Mouse (Mus musculus) MEL (cell line): ENCODE measurements around the gene Far2. TPM values are rescaled to one million over a fixed set of nuclear protein-coding genes. Genes with fewer than 3 reads are reported as not detected.
"Not testable (repeated sequence)": the region's sequence is repeated elsewhere in the genome, so short reads cannot be mapped to it uniquely, and the experiment has no call there.

ENCODE experiments used
- DNase-seq: peaks from one replicate; pipeline ENCODE4 v3.0.0; 2011; ENCODE audit warnings: low read depth, low spot score
- H3K27ac ChIP-seq: 2 replicates; pipeline ENCODE4 v1.5.1; 2012; ENCODE audit warnings: low read depth, mild to moderate bottlenecking, control low read depth, low read length, moderate library complexity; ENCODE audit not compliant: control insufficient read depth
- H3K27me3 ChIP-seq, 2 experiments: fragments of 150-350 bp in 1 of 2; sonication (generic) in 1 of 2; 2 replicates each; pipeline ENCODE4 v1.6.1; 2012; ENCODE audit warnings: low read length in 2 of 2, mild to moderate bottlenecking in 2 of 2, improper control_type of control experiment in 1 of 2, moderate library complexity in 1 of 2; ENCODE audit not compliant: insufficient read depth in 2 of 2, control insufficient read depth in 1 of 2
- H3K36me3 ChIP-seq, 2 experiments: 2 replicates each; pipeline ENCODE4 v1.6.1; 2012 to 2014; ENCODE audit warnings: low read length in 2 of 2, improper control_type of control experiment in 1 of 2, inconsistent platforms in 1 of 2, mild to moderate bottlenecking in 1 of 2; ENCODE audit not compliant: insufficient read depth in 2 of 2, control insufficient read depth in 1 of 2
- H3K4me1 ChIP-seq, 2 experiments: fragments of 150-350 bp in 1 of 2; sonication (generic) in 1 of 2; 2 replicates each; pipeline ENCODE4 v1.6.1; 2012; ENCODE audit warnings: low read length in 2 of 2, improper control_type of control experiment in 1 of 2, mild to moderate bottlenecking in 1 of 2; ENCODE audit not compliant: insufficient read depth in 2 of 2, control insufficient read depth in 1 of 2
- H3K4me3 ChIP-seq, 2 experiments: fragments of 150-350 bp in 1 of 2; sonication (generic) in 1 of 2; 2 replicates each; pipeline ENCODE4 v1.5.1; 2012; ENCODE audit warnings: low read depth in 2 of 2, low read length in 2 of 2, mild to moderate bottlenecking in 2 of 2, moderate library complexity in 2 of 2, control low read depth in 1 of 2, improper control_type of control experiment in 1 of 2; ENCODE audit not compliant: control insufficient read depth in 1 of 2, insufficient read depth in 1 of 2
- H3K79me2 ChIP-seq: 2 replicates; pipeline ENCODE4 v1.6.1; 2012; ENCODE audit warnings: mild to moderate bottlenecking, low read length, moderate library complexity; ENCODE audit not compliant: control insufficient read depth, poor library complexity, insufficient read depth
- H3K9ac ChIP-seq: 2 replicates; pipeline ENCODE4 v1.6.1; 2012; ENCODE audit warnings: low read depth, mild to moderate bottlenecking, control low read depth, low read length, moderate library complexity; ENCODE audit not compliant: control insufficient read depth, poor library complexity, severe bottlenecking
- H3K9me3 ChIP-seq: fragments of 150-350 bp; sonication (generic); replicated peaks from 2 replicates; pipeline ENCODE4 v1.6.1; 2012; ENCODE audit warnings: mild to moderate bottlenecking, low read length, improper control_type of control experiment, moderate library complexity; ENCODE audit not compliant: insufficient read depth
- CHD1 ChIP-seq: IDR thresholded peaks from 2 replicates; pipeline ENCODE4 v1.6.1; 2012; ENCODE audit warnings: low read depth, mild to moderate bottlenecking, inconsistent platforms, low read length, improper control_type of control experiment
- CHD2 ChIP-seq: IDR thresholded peaks from 2 replicates; pipeline ENCODE4 v1.6.1; 2011; ENCODE audit warnings: low read length, improper control_type of control experiment
- CTCF ChIP-seq, 3 experiments: IDR thresholded peaks in 2 of 3; conservative IDR thresholded peaks in 1 of 3; 2 replicates each; pipeline ENCODE4 v1.5.1; 2011 to 2012; ENCODE audit warnings: low read length in 3 of 3, low read depth in 2 of 3, mild to moderate bottlenecking in 2 of 3, improper control_type of control experiment in 1 of 3, inconsistent platforms in 1 of 3, mixed read lengths in 1 of 3, moderate library complexity in 1 of 3; ENCODE audit not compliant: control insufficient read depth in 1 of 3, insufficient read depth in 1 of 3, poor library complexity in 1 of 3, severe bottlenecking in 1 of 3
- E2F4 ChIP-seq: IDR thresholded peaks from 2 replicates; pipeline ENCODE4 v1.6.1; 2011; ENCODE audit warnings: low read depth, low read length, improper control_type of control experiment, borderline replicate concordance
- EP300 ChIP-seq, 2 experiments: IDR thresholded peaks; 2 replicates each; pipeline ENCODE4 v1.6.1; 2011; ENCODE audit warnings: improper control_type of control experiment in 2 of 2, low read length in 2 of 2, low read depth in 1 of 2, mild to moderate bottlenecking in 1 of 2
- ETS1 ChIP-seq: IDR thresholded peaks from 2 replicates; pipeline ENCODE4 v1.6.1; 2012; ENCODE audit warnings: low read depth, mild to moderate bottlenecking, inconsistent platforms, low read length, improper control_type of control experiment, moderate library complexity
- GATA1 ChIP-seq: IDR thresholded peaks from 2 replicates; pipeline ENCODE4 v1.6.1; 2011; ENCODE audit warnings: low read depth, low read length, improper control_type of control experiment
- NRF1 ChIP-seq: IDR thresholded peaks from 2 replicates; pipeline ENCODE4 v1.6.1; 2014; ENCODE audit warnings: low read depth, mild to moderate bottlenecking, inconsistent platforms, low read length, improper control_type of control experiment, moderate library complexity; ENCODE audit not compliant: poor library complexity, insufficient read depth, severe bottlenecking
- RCOR1 ChIP-seq: IDR thresholded peaks from 2 replicates; pipeline ENCODE4 v1.6.1; 2012; ENCODE audit warnings: low read depth, mild to moderate bottlenecking, inconsistent platforms, low read length, improper control_type of control experiment
- SIN3A ChIP-seq: IDR thresholded peaks from 2 replicates; pipeline ENCODE4 v1.6.1; 2012; ENCODE audit warnings: low read length, improper control_type of control experiment, inconsistent platforms
- TAL1 ChIP-seq: IDR thresholded peaks from 2 replicates; pipeline ENCODE4 v1.6.1; 2012; ENCODE audit warnings: mild to moderate bottlenecking, inconsistent platforms, low read length, moderate library complexity, mixed read lengths
- TBP ChIP-seq: IDR thresholded peaks from 2 replicates; pipeline ENCODE4 v1.8.0; 2011; ENCODE audit warnings: low read depth, low read length, improper control_type of control experiment
- TCF12 ChIP-seq: IDR thresholded peaks from 2 replicates; pipeline ENCODE4 v1.6.1; 2014; ENCODE audit warnings: low read depth, mild to moderate bottlenecking, inconsistent platforms, low read length, improper control_type of control experiment, moderate library complexity
- ZC3H11A ChIP-seq: IDR thresholded peaks from 2 replicates; pipeline ENCODE4 v1.6.1; 2012; ENCODE audit warnings: low read depth, mild to moderate bottlenecking, inconsistent platforms, low read length, improper control_type of control experiment
- ZKSCAN1 ChIP-seq: IDR thresholded peaks from 2 replicates; pipeline ENCODE4 v1.6.1; 2012; ENCODE audit warnings: low read depth, mild to moderate bottlenecking, inconsistent platforms, low read length, improper control_type of control experiment, moderate library complexity
- ZMIZ1 ChIP-seq: IDR thresholded peaks from 2 replicates; pipeline ENCODE4 v1.6.1; 2012; ENCODE audit warnings: low read depth, mild to moderate bottlenecking, inconsistent platforms, low read length, improper control_type of control experiment, moderate library complexity
- polyA plus RNA-seq, 2 experiments: library from polyadenylated mRNA; stranded (reverse) in 1 of 2; unstranded in 1 of 2; fragments of >175 nt in 1 of 2; fragments of >200 nt in 1 of 2; gene quantifications; 2 replicates each; pipeline versions ENCODE4 v1.2.1 to v1.2.4; 2012; ENCODE audit warnings: low replicate concordance in 2 of 2, low read depth in 1 of 2; ENCODE audit not compliant: insufficient read length in 2 of 2, insufficient read depth in 1 of 2, missing spikeins in 1 of 2
- total RNA-seq: library from RNA; depleted of rRNA; stranded (reverse); fragments of 300-350 nt; gene quantifications from 2 replicates; pipeline ENCODE4 v1.2.3, GENCODE M21; 2012

Gene Far2
- total and polyA plus RNA-seq, 3 experiments, result 0.81 to 2.8 TPM; not detected in 1

DNA sequence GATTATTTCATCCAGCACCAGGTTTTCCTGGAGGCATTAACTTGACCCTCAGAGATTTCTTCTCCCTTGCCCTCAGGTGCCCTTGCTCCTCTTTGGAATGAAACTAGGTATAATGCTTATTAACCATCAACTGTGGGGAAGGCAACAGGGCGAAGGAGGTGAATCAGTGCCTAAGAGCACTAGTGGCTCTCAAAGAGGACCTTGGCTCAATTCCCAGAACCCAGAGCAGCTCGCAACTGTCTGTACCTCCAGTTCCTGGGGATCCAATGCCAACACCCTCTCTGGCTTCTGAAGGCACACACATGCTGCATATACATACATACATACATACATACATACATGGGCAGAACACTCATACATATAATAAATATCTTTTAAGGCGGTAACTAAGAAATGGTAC is 69.8 kb downstream of the Far2 start:
- no peak overlapping the region for H3K27ac ChIP-seq
- H3K9me3 ChIP-seq, result no peaks in the 10 kb centered on the region
- H3K79me2 ChIP-seq, result no peaks in the 10 kb centered on the region
- H3K27me3 ChIP-seq, result no peaks in the 10 kb centered on the region
- TF ChIP-seq CHD1 (no peak), ETS1 (no peak), RCOR1 (no peak), CHD2 (no peak), TBP (no peak), TAL1 (no peak), ZKSCAN1 (no peak), CTCF (IDR thresholded peaks at IDR 0.05 in 2 of 3, conservative IDR thresholded peaks at IDR 0.05 in 1 of 3; ENCODE audit: control insufficient read depth in 1 of 3, insufficient read depth in 1 of 3, low read depth in 2 of 3, low read length in 3 of 3, poor library complexity in 1 of 3, severe bottlenecking in 1 of 3) (no peak), E2F4 (no peak)
- H3K4me3 ChIP-seq, result no peak overlapping the region
- H3K9ac ChIP-seq, result no peak overlapping the region
- peaks cover 7 to 20% of the 10 kb centered on the region in 2 experiments for H3K4me1 ChIP-seq
- H3K36me3 ChIP-seq, result peaks cover 0 to 7% of the 10 kb centered on the region in 2 experiments; a peak in 2 of 4 replicates
- no peak for DNase-seq

DNA sequence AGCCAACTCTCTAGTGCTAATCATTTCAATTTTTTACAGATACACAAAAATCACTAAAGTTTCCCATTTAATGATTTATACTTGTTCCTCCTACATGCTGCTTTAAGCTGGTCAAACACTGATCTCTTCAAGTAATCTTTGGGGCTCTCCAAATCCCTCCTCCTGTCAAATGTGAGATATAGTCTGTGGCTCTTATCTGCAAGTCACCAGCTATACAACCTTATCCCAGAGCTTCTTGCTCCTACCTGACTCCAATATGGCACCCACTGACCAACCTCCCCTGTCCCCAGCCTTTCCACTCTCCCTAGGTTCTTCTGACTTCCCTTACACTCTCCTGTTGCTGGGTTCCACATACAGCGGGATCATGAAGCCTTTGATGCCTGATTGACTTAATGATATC is 70.6 kb downstream of the Far2 start:
- peaks cover 0 to 7% of the 10 kb centered on the region in 2 experiments; a peak in 2 of 4 replicates for H3K36me3 ChIP-seq
- no peaks in the 10 kb centered on the region for H3K9me3 ChIP-seq

GRCm38 (mm10) chr6:148120703-148121102 is 73.6 kb downstream of the Far2 start:
- Histone ChIP-seq H3K36me3 (peaks cover 0 to 7% of the 10 kb centered on the region in 2 experiments; a peak in 2 of 4 replicates), H3K27me3 (no peaks in the 10 kb centered on the region), H3K9me3 (no peaks in the 10 kb centered on the region), H3K9ac (peak overlapping the region; percentile 21), H3K79me2 (no peaks in the 10 kb centered on the region), H3K27ac (peak overlapping the region; percentile 67), H3K4me1 (peaks cover 7 to 20% of the 10 kb centered on the region in 2 experiments), H3K4me3 (peak overlapping the region; percentile 16 to 18; a peak in 2 of 4 replicates)
- peak; percentile 59 for DNase-seq
- peak; percentile 35; the same call in 1 of the 2 replicates for TF ChIP-seq ETS1
- peak; percentile 64 for TF ChIP-seq TCF12
- no peak for TF ChIP-seq ZC3H11A
- peak; percentile 25; the same call in 1 of the 2 replicates for TF ChIP-seq SIN3A
- TF ChIP-seq GATA1, result peak; percentile 78
- TF ChIP-seq EP300 (IDR thresholded peaks at IDR 0.05; ENCODE audit: low read depth in 1 of 2, low read length in 2 of 2), result peak; percentile 61 to 66
- no peak for TF ChIP-seq NRF1

More for the DNA sequence above, 70.6 kb downstream of the Far2 start:
- Histone ChIP-seq H3K9ac (no peak overlapping the region), H3K27ac (no peak overlapping the region), H3K27me3 (no peaks in the 10 kb centered on the region), H3K4me1 (peaks cover 7 to 20% of the 10 kb centered on the region in 2 experiments), H3K4me3 (no peak overlapping the region), H3K79me2 (no peaks in the 10 kb centered on the region)
- no peak for DNase-seq
- TF ChIP-seq ZMIZ1, result no peak
- peak; percentile 28; the same call in 1 of the 2 replicates for TF ChIP-seq GATA1
- TF ChIP-seq TCF12, result peak; percentile 52; the same call in 1 of the 2 replicates
- TF ChIP-seq EP300 (IDR thresholded peaks at IDR 0.05; ENCODE audit: low read depth in 1 of 2, low read length in 2 of 2), result 0 out of 4 replicates have a peak, but pooled peaks of 1 of the 2 experiments have one; percentile 40

DNA sequence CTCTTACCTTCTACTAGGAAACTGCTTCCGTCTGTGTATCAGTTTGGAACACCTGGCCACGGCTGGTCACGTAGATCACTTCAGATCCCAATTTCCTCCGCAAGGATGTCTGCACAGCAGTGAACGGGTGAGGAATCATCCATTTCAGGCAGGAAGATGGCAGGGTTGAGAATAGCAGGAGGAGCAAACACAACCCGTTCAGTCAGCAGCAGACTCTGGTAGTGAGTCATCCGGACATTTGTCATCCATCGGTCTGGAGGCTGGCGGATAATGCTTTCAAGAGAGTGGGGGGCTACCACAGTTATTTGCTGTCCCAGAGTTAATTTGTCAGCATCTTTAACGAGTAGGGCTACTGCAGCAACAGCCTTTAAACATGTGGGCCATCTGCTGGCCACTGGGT is 79.8 kb downstream of the Far2 start:
- not testable (repeated sequence) for H3K4me1 ChIP-seq, H3K9ac ChIP-seq, H3K9me3 ChIP-seq, H3K79me2 ChIP-seq, H3K27ac ChIP-seq, H3K27me3 ChIP-seq, DNase-seq, H3K36me3 ChIP-seq, H3K4me3 ChIP-seq
